Mouse (Mus musculus) embryonic facial prominence, embryonic 12.5 days (tissue): ENCODE results near the gene Mif. TPM values are rescaled to one million over a fixed set of nuclear protein-coding genes. Genes with fewer than 3 reads are reported as not detected.

Experiments used
- ATAC-seq: fragments of 200-750 bp; cut with Nextera tagmentation; 2 replicates; pipeline ENCODE4 v1.8.0; 2017; ENCODE audit not compliant: insufficient number of reproducible peaks, insufficient read depth, low FRiP score, low TSS enrichment
- H3K27ac ChIP-seq: fragments of 300-500 bp; sonication (generic); 2 replicates; pipeline ENCODE4 v1.5.1; 2016; ENCODE audit warnings: mild to moderate bottlenecking
- H3K27me3 ChIP-seq: fragments of 300-500 bp; sonication (generic); 2 replicates; pipeline ENCODE4 v1.6.1; 2016; ENCODE audit warnings: mild to moderate bottlenecking, moderate library complexity
- H3K36me3 ChIP-seq: fragments of 300-500 bp; sonication (generic); 2 replicates; pipeline ENCODE4 v1.6.1; 2016; ENCODE audit warnings: mild to moderate bottlenecking
- H3K4me1 ChIP-seq: fragments of 300-500 bp; sonication (generic); 2 replicates; pipeline ENCODE4 v1.6.1; 2016
- H3K4me2 ChIP-seq: fragments of 300-500 bp; sonication (generic); replicated peaks from 2 replicates; pipeline ENCODE4 v1.6.1; 2016; ENCODE audit warnings: mild to moderate bottlenecking, moderate library complexity
- H3K4me3 ChIP-seq: fragments of 300-500 bp; sonication (generic); 2 replicates; pipeline ENCODE4 v1.5.1; 2016; ENCODE audit warnings: mild to moderate bottlenecking
- H3K9ac ChIP-seq: fragments of 300-500 bp; sonication (generic); 2 replicates; pipeline ENCODE4 v1.6.1; 2016; ENCODE audit warnings: mild to moderate bottlenecking, moderate library complexity
- H3K9me3 ChIP-seq: fragments of 300-500 bp; sonication (generic); 2 replicates; pipeline ENCODE4 v1.6.1; 2016; ENCODE audit warnings: mild to moderate bottlenecking, moderate library complexity
- WGBS: fragments of 180-500 bp; shearing (Covaris S2); methylation state at CpG from one replicate; pipeline ENCODE4 v1.1.7; 2016; 5-methylcytosine and 5-hydroxymethylcytosine counted together
- polyA plus RNA-seq: library from polyadenylated mRNA; unstranded; fragments of >200 nt; fragmentation: Nextera tagmentation; extraction: Ambion mirVana; gene quantifications from 2 replicates; pipeline ENCODE4 v1.2.1, GENCODE M21; 2016

Mif gene
- polyA plus RNA-seq, 1 experiment from 2014 or later = 1,615 TPM

DNA sequence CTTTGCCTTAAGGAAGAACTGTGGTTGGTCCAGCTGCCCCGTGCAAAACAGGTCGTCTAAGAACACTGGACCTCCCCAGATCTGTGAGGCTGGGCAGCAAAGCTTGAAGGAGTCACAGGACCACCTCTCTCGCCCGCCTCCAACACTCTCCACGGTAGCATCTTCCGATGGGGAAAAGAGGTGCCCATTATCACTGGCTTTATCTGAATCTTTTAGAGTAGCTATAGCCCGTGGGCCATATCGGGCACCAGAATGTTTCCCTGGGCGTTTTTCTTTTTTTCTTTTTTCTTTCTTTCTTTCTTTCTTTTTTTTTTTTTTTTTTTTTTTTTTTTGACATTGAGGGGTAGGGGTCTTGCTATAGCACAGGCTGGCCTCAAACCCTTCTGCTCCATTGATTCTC, 25.3 kb downstream of the Mif start:
- WGBS = 14% methylated on average over 9 of the region's 9 CpGs
- Histone ChIP-seq H3K9me3 (no peaks in the 10 kb centered on the region), H3K4me1 (peaks cover 27% of the 10 kb centered on the region; the same call in 1 of the 2 replicates), H3K4me3 (peak overlapping the region; percentile 35), H3K36me3 (no peaks in the 10 kb centered on the region), H3K9ac (peak overlapping the region; percentile 37; the same call in 1 of the 2 replicates), H3K27ac (no peak overlapping the region), H3K4me2 (peak overlapping the region; percentile 66), H3K27me3 (peaks cover 16% of the 10 kb centered on the region; the same call in 1 of the 2 replicates)
- ATAC-seq = no peak

DNA sequence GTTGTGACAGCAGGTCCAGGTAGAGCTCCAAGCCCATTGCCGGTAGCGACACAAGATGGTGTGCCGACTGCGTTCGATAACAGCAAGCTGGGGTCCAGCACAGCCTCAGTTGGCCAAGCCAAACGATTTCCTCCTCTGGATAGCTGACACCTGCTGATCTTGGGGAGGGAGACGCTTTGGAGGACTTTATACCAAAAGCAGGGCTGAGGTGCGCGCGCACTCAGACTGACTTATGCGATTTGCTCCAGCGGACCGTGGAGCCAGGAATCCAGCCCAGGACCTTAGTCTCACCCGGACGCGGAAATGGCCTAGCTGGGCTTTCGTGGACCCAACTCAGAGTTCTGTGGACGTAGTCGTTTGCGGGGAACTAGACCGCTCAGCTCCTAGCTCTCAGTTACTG, 25.8 kb downstream of the Mif start:
- no peak for ATAC-seq
- H3K9me3 ChIP-seq = no peaks in the 10 kb centered on the region
- 1% methylated on average over 21 of the region's 21 CpGs for WGBS
- H3K9ac ChIP-seq = peak overlapping the region; percentile 37; the same call in 1 of the 2 replicates
- H3K27me3 ChIP-seq = peaks cover 16% of the 10 kb centered on the region; the same call in 1 of the 2 replicates
- peak overlapping the region; percentile 35 for H3K4me3 ChIP-seq
- no peak overlapping the region for H3K27ac ChIP-seq
- peak overlapping the region; percentile 66 for H3K4me2 ChIP-seq
- peaks cover 27% of the 10 kb centered on the region; the same call in 1 of the 2 replicates for H3K4me1 ChIP-seq
- no peaks in the 10 kb centered on the region for H3K36me3 ChIP-seq

DNA sequence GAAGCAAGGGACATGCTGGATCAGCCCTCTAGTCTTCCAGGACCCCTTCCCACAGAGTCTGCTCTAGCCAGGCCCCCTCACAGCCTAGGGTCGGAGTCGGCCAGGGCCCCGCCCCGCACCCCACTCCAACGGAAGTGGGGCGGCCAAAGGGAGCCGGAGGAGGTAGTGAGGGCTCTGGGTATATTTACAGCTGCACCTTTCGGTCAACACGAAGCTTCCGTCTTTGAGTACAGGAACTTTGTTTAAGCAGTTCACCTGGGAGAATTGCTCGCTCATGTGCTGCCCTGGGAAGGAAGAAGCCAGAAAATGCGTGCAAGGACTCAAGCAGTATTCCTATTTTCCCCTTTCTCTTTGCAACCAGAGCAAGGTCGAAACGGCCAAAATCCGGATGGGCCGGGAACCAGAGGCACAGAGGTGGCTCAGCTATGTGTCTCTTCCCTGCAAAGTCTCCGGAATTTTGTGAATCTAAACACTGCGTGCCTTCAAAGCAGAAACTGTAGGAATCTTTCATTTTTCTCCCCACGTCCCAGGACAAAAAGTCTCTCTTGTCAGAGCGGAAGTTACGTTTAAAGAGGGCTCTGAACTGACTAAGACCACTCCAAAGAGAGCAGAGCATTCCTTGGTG, 26.5 kb downstream of the Mif start:
- no peak for ATAC-seq
- peak overlapping the region; percentile 47; the same call in 1 of the 2 replicates for H3K9ac ChIP-seq
- H3K4me1 ChIP-seq = peaks cover 27% of the 10 kb centered on the region; the same call in 1 of the 2 replicates
- H3K4me2 ChIP-seq = peak overlapping the region; percentile 66
- no peak overlapping the region for H3K27ac ChIP-seq
- H3K4me3 ChIP-seq = peak overlapping the region; percentile 35
- WGBS = 10% methylated on average over 21 of the region's 21 CpGs
- H3K9me3 ChIP-seq = no peaks in the 10 kb centered on the region
- peaks cover 16% of the 10 kb centered on the region; the same call in 1 of the 2 replicates for H3K27me3 ChIP-seq
- no peaks in the 10 kb centered on the region for H3K36me3 ChIP-seq

DNA sequence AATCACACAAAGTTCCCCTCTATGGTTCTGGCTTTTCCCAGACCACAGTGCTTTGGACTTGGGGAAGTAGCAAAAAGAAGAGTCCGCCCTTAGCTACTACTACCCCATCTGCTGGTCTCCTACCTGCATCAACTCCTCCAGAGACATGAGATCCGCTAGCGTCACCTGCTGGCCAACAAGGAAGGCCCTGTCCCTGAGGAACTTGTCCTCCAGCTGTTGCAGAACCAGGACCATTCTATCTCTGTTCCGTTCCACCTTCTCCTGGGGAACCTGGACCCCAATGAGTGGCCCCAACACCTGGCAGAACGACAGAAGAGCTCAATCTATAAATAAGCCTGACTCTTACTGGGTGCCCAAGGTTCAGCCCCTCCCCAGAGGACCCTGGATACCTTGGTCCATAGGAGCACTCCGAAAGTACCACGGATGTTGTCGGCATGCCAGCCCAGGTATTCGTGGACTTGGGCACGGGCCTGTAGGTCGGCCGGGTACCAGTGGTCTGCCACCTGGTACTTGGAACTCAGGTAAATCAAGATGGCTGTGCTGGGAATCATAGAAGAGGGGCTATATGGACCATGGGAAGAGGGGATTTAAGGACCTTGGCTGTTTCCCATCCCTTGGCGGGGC, 27.7 kb downstream of the Mif start:
- Histone ChIP-seq H3K4me2 (no peak overlapping the region), H3K36me3 (no peaks in the 10 kb centered on the region), H3K27ac (no peak overlapping the region), H3K4me3 (no peak overlapping the region), H3K4me1 (peaks cover 19% of the 10 kb centered on the region; the same call in 1 of the 2 replicates), H3K9me3 (no peaks in the 10 kb centered on the region), H3K9ac (no peak overlapping the region), H3K27me3 (peaks cover 19% of the 10 kb centered on the region; the same call in 1 of the 2 replicates)
- WGBS = 70% methylated on average over 13 of the region's 13 CpGs
- no peak for ATAC-seq

DNA sequence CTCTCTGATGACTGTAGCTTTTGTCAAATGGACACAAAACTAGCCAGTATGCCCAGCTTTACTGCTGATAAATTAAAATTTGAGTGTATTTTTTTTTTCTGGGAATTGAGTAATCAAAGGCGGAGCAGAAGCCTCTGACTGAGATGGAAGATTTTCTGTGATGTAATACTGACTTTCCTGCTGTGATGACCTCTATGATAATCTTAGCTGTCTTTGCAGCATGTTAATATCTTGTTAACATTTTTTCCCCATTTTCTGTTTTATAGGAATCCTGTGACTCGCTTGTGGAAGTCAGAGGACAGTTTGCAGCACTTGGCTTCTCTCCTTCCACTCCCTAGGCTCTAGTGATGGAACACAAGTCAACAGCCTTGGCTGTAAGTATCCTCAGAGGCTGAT, 29.8 kb downstream of the Mif start:
- Histone ChIP-seq H3K27me3 (peaks cover 19% of the 10 kb centered on the region; the same call in 1 of the 2 replicates), H3K4me1 (peaks cover 17% of the 10 kb centered on the region; the same call in 1 of the 2 replicates), H3K9me3 (no peaks in the 10 kb centered on the region), H3K27ac (no peak overlapping the region), H3K4me3 (no peak overlapping the region), H3K4me2 (no peak overlapping the region), H3K36me3 (no peaks in the 10 kb centered on the region), H3K9ac (no peak overlapping the region)
- whole genome bisulfite sequencing = 75% methylated on average over 2 of the region's 2 CpGs
- ATAC-seq = no peak

DNA sequence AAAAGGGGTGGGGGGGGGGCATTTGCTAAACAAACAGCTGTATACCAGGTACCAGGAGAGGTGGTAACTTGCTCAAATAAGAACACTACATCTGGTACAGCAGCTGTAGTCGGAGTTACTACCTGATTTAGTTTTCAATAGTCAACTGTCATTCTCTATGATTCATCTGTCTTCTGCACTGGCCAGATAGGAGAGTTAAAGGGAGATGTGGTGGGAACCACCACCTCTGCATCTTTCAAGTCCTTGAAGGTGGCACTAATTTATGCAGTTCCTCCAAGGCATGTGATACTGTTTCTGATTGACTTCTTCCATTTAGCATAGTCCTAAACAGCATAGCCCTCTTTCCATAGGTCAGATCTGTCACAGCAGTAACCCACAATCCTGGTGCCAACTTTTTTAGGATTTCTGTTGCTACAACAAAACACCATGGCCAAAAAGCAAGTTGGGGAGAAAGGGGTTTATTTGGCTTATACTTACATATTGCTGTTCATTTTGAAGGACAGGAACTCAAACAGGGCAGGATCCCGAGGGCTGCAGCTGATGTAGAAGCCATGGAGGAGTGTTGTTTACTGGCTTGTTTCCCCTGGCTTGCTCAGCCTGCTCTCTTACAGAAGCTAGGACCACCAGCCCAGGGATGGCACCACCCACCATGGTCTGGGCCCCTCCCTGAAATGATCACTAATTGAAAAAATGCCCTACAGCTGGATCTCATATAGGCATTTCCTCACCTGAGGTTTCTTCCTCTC, 30.3 kb downstream of the Mif start:
- Histone ChIP-seq H3K27ac (no peak overlapping the region), H3K4me3 (no peak overlapping the region), H3K4me1 (peaks cover 13% of the 10 kb centered on the region; the same call in 1 of the 2 replicates), H3K4me2 (no peak overlapping the region), H3K36me3 (no peaks in the 10 kb centered on the region), H3K9ac (no peak overlapping the region), H3K27me3 (peaks cover 19% of the 10 kb centered on the region; the same call in 1 of the 2 replicates), H3K9me3 (no peaks in the 10 kb centered on the region)
- ATAC-seq = no peak
- 75% methylated on average over 2 of the region's 2 CpGs for WGBS

DNA sequence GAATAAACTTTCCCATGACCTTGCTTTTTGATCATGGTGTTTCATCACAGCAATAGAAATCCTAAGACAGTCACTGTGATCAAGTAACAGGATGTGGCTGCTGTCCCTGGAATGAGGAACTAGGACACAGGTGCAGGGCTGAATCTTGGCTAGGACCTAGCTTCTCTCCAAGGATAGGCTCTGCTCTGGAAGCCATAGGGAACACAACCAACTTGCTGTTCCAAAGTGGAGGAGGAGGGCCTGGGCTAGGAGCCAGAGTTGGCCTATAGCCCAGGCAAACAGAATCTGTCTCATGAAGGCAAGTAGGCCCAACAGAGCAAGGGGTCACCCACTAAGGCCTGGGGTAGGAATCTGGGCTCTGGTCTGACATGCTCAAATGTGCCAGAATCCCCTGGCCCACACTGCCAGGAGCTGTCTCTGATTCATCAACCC, 31.5 kb downstream of the Mif start:
- H3K4me3 ChIP-seq = no peak overlapping the region
- no peaks in the 10 kb centered on the region for H3K36me3 ChIP-seq
- H3K4me1 ChIP-seq = peaks cover 4% of the 10 kb centered on the region; the same call in 1 of the 2 replicates
- no peak overlapping the region for H3K9ac ChIP-seq
- ATAC-seq = no peak
- H3K27ac ChIP-seq = no peak overlapping the region
- no peak overlapping the region for H3K4me2 ChIP-seq
- H3K9me3 ChIP-seq = no peaks in the 10 kb centered on the region
- H3K27me3 ChIP-seq = peaks cover 9% of the 10 kb centered on the region; the same call in 1 of the 2 replicates

DNA sequence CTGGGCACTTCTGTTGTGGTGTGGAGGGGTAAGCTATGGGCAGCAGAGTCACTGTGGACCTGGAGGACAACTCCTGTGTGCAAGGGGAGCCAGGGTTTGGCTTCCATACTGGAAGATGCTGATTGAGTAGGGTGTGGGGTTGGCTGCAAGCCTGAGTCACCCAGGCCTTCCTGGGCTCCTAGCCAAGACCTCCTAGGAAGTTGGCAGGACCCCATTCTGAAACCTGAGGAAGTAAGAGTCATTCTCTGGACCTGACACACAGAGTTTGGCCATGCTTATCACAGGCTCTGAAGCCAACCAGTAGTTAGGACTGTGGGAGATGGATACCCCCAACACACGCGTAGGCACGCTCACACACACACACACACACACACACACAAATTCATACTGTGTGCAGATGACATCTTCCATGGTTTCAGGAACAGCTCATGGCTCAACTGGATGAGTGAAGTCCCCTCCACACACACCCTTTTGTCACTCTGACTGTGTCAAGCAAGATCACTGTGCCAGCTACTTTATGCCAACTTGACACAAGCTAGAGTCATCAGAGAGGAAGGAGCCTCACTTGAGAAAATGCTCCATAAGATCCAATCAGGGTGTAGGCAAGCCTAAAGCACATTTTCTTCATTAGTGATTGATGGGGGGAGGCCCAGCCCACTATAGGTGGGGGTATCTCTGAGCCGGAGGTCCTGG, 32.2 kb downstream of the Mif start:
- Histone ChIP-seq H3K4me1 (no peaks in the 10 kb centered on the region), H3K9me3 (no peaks in the 10 kb centered on the region), H3K4me3 (no peak overlapping the region), H3K27me3 (peaks cover 6% of the 10 kb centered on the region; the same call in 1 of the 2 replicates), H3K4me2 (no peak overlapping the region), H3K27ac (no peak overlapping the region), H3K9ac (no peak overlapping the region), H3K36me3 (no peaks in the 10 kb centered on the region)
- WGBS = 94% methylated on average over 4 of the region's 4 CpGs
- ATAC-seq = 0 out of 2 replicates have a peak, but pooled peaks have one; percentile 28

DNA sequence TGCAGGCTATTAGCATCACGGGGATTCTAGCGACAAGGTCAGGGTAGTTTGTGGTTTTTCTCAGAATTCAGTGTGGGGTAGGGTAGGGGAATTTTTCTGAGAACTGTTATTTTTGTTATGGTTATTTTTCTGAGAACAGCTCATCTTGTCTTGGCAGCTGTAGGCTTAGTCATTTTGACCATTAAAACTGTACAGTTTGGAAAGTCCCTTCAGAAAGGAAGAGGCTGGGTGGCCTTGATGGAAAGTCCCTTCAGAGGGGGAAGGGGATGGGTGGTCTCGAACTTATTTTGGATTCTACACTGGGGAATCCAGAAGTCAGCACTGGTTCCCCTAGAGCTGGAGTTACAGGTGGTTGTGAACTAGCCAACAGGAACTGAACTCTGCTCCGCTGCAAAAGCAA, 35.5 kb downstream of the Mif start:
- no peak for ATAC-seq
- Histone ChIP-seq H3K27ac (no peak overlapping the region), H3K4me3 (no peak overlapping the region), H3K9me3 (no peaks in the 10 kb centered on the region), H3K9ac (no peak overlapping the region), H3K4me1 (no peaks in the 10 kb centered on the region), H3K27me3 (0 out of 2 replicates have a peak, but pooled peaks cover 2% of the 10 kb centered on the region), H3K4me2 (no peak overlapping the region), H3K36me3 (no peaks in the 10 kb centered on the region)
- WGBS = 85% methylated on average over 4 of the region's 4 CpGs

DNA sequence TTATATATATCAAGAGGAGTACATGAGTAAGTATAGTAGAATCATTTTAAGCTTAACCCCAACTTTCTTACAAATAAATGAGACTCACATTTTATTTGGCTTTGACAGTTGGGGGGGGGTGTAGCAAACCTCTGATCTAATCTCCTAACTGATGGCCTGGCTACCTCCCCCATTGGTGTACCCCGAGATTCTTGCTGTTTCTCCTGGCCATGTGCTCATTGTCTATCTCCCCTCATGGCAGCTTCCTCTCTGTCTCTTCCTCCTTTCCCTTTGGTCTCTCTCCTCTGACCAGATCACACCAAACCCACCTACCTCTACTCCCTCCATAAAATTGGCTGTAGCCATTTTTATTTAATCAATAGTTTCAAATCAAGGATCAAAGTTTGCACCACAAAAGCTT, 36.3 kb downstream of the Mif start:
- Histone ChIP-seq H3K27me3 (0 out of 2 replicates have a peak, but pooled peaks cover 2% of the 10 kb centered on the region), H3K27ac (no peak overlapping the region), H3K4me1 (no peaks in the 10 kb centered on the region), H3K4me3 (no peak overlapping the region), H3K9ac (no peak overlapping the region), H3K9me3 (no peaks in the 10 kb centered on the region), H3K4me2 (no peak overlapping the region), H3K36me3 (no peaks in the 10 kb centered on the region)
- WGBS = 88% methylated on average over 1 of the region's 1 CpGs
- no peak for ATAC-seq

DNA sequence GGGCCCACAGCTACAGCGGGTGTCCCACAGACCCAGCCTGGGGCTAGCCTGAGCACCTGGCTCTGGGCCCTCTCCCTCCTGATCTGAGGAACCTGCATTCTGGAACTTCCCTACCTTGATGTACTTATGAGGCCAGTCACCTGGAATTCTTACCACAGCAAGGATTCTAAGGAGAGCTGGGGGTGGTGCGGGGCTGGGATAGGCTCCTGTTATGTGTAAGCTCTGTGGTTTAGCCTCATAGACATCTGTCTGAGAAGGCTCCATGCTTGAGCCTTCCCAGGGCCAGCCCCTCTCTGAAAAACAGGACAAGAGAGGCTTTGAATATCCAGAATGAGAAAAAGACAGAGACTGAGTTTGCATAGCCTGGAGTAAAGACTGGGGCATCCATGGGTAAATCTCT, 37.6 kb downstream of the Mif start, which contains the start of gene Gstt4:
Gstt4 (minus strand) TSS at position 101 of the 400 bp plus-strand sequence.
- no peak within 1 kb of the TSS for H3K9ac ChIP-seq
- ATAC-seq = no peak
- 88% methylated on average over 2 of the region's 2 CpGs for WGBS

More for the DNA sequence above, 37.6 kb downstream of the Mif start, which contains the start of gene Gstt4:
- H3K36me3 ChIP-seq = no peaks in the 10 kb centered on the region
- no peak within 1 kb of the TSS for H3K4me2 ChIP-seq
- H3K4me3 ChIP-seq = no peak within 1 kb of the TSS
- H3K27me3 ChIP-seq = 0 out of 2 replicates have a peak, but pooled peaks cover under 1% of the 10 kb centered on the region
- no peaks in the 10 kb centered on the region for H3K9me3 ChIP-seq
- no peaks in the 10 kb centered on the region for H3K4me1 ChIP-seq
- H3K27ac ChIP-seq = no peak within 1 kb of the TSS
